Mouse (Mus musculus): ENCODE results near the gene Trnau1ap.
"Not testable (repeated sequence)": the region's sequence is repeated elsewhere in the genome, so short reads cannot be mapped to it uniquely, and the experiment has no call there.

Trnau1ap gene

DNA sequence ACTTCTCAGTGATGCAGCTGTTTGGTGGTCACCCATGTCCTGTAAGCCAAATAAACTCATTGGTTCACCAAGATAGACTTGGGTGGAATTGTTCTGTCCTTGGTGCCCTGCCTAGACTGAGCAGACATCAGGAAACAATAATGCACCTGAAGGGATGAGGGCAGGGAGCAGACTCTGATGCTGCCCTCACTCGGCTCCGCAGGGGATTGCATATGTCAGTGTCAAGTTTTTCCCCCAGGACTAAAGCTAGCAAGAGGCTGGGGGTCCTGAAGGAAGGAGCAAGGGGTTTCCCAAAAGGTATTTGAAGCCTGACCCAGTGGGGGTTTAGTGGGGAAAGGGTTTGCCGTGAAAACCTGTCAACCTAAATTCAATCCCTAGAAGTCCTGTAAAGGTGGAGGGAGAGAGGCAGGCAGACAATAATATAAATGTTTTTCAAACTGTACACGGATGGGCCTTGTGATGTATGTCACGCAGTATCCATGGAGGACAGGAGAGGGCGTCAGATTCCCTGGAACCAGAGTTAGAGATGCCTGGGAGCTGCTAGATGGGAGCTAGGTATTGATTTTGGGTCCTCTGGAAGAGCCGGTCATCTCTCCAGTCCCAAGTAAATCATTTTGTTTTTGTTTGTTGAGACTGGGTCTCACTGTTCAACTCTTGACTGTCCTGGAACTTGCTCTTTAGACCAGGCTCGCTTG is 33.5 kb downstream of the Trnau1ap start:
- DNase-seq = no peak

DNA sequence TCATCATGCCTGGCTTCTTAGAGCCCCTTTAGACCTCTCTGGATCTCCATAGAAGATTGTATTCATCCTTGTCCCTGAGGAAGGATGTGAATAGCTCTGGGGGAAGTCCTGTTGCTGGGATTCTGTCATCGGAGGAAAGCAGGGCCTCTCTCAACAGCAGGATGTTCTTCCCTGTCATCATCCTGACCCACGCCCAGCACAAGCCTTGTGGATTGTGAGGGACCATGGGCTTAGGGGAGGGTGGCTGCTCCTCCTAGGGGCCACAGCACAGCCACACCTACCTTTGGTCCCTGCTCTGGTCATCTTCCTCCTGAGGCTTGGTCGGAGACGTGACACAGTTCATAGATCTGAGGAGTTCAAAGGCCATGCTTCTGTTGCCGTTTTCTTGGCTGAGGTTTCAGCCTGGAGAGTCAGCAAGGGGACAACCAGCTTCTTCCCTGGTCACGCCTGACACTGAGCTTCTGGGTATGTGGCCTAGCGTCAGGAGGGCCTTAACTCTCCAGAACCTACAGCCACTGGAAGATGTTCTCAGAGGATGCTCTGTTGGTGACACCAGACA is 35.6 kb downstream of the Trnau1ap start:
- no peak for DNase-seq

DNA sequence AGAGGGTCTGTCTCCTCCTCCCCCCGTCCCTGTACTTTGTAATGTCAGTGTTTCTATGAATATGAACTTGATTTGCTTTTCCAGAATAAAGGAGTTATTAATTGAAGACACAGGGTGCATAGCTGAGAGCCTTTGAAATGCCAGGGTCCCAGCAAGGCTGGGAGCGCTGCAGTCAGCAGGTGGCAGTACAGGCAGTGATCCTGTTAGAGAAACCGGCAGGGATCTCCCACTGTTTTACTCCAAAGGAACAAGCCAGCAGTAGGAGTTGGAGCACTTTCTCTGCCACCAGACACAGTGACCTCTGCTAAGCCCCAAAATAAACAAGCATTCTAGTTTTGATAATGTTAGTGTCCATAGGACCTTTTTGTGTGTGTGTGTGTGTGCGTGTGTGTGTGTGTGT is 36.4 kb downstream of the Trnau1ap start:
- DNase-seq = no peak

DNA sequence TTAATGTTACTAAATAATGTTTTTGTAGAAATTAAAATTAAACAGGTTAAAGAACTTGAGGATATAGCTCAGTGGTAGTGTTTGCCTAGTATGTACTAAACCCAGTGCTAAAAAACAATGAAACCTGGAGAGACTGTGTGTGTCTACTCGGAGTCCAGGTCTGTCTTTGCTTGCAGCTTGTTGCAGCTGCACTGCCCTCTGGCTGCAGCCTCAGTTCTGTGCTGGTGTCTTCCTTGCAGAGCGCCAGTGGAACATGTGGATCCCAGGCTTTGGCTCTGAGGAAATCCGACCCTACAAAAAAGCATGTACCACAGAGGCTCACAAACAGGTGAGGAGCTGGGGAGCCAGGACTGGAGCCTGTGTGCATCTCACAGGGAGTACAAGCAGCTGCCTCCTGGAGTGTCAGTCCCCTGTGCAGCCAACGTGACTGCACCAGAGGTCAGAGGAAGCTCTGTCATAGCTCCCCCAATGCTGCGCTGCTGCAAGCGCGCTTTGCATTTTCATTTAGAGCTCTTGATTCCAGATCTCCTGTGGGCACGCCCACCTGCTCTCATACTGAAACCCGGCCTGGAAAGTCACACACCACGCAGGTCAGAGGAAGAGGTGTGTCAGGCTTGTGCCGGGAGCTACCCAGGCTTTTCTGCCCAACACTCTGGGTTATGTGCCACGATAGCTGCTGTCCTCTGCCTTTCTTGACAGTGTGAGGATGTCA is 37.6 kb downstream of the Trnau1ap start:
- no peak for DNase-seq

DNA sequence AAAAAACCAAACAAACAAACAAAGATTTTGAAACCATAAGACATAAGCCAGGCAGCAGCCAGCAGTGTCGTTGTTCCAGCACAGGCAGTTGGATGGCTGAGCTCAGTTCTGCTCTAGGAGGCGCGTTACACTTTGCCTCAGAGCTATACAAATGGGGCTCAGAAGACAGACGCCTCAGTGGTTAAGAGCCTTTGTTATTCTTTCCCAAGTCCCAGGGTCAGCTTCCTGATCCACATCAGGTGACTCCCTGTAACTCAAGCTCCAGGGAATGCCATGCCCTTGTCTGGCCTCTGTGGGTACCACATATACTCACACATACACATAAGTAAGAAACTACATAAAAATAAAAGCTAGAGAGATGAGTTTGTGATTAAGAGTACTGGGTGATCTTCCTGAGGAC is 38.3 kb downstream of the Trnau1ap start:
- DNase-seq = no peak

DNA sequence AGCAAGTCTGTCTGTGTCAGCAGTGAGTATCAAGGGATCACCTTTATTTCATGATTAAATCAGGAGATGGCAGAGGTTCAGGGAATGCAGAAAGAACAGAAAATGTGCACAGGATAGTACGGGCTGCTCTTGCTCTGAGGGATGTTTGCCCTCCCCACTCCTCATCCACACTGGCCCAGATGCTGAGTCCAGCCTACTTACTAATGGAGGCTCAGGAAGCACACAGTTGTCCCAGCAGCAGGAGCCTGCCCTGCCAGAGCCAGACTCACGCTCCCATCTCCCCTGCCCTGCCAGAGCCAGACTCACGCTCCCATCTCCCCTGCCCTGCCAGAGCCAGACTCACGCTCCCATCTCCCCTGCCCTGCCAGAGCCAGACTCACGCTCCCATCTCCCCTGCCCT is 40.5 kb downstream of the Trnau1ap start:
- not testable (repeated sequence) for DNase-seq

DNA sequence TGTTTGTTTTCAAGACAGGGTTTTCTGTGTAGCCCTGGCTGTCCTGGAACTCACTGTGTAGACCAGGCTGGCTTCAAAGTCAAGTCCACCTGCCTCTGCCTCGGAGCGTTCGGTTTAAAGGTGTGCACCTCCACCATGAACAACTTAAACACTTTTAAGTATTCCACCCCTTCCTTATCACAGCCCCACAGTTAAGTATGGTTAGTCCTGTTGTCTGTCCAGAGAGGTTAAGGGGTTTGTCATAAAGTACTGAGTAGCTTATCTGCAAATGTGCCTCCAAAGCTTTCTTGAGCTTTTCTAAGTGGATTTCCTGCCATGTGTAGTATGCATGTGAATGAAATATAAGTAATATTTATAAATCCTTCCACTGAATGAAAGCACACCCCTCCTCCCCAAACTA is 53.4 kb downstream of the Trnau1ap start:
- peak; percentile 24 for DNase-seq

DNA sequence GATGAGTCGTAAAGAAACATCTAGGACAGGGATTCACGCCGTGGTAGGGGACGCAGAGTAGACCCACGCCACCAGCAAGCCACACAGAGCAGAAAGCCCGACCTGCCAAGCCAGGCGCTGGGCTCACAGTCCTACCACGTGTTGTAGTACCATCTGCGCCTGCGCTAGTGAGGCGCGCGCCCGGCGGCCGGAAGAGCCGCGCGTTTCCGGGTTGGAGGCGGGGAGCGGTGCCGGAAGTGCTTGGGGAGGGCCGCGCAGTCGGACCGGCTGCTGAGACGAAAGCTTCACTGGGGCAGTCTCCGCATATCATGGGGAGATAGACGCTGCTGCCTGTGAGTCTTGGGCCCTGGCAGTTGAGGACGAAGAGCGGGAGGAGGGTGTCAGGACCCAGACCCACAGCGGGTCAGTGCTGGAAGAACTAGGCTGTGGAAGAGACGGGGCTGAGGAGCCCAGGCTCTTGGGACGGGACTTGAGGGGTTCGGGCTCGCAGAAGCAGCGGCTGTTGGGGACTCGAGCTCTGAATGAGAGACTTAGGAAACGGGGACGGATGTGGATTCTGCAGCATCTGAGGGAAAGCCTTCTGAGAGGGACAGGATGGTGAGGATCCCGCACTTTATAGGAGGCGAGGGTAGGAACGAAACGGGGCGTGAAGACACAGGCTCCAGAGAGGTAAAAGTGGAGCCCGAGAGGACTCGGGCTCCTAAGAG is 55.0 kb downstream of the Trnau1ap start, which contains the start of gene Taf12:
Gene Taf12 (plus strand): TSS at position 220 of the 707 bp plus-strand sequence.
- DNase-seq = peak; percentile 95

DNA sequence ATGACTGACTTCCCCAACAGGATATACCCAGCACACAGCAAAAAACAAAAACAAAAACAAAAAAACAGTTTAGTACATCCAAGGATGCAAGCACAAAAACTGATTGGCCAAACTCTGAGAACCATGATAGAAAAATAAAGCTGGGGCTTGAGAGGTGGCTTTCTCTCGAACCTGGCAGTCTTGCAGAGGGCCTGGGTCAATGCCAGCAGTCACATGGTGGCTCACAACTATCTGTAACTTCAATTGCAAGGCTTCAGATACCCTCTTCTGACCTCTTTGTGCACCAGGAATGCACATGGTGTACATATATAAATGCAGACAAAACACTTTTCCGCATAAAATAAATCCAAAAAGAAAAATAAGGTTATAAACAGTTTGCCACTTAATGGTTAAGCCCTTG is 56.2 kb downstream of the Trnau1ap start:
- no peak for DNase-seq

DNA sequence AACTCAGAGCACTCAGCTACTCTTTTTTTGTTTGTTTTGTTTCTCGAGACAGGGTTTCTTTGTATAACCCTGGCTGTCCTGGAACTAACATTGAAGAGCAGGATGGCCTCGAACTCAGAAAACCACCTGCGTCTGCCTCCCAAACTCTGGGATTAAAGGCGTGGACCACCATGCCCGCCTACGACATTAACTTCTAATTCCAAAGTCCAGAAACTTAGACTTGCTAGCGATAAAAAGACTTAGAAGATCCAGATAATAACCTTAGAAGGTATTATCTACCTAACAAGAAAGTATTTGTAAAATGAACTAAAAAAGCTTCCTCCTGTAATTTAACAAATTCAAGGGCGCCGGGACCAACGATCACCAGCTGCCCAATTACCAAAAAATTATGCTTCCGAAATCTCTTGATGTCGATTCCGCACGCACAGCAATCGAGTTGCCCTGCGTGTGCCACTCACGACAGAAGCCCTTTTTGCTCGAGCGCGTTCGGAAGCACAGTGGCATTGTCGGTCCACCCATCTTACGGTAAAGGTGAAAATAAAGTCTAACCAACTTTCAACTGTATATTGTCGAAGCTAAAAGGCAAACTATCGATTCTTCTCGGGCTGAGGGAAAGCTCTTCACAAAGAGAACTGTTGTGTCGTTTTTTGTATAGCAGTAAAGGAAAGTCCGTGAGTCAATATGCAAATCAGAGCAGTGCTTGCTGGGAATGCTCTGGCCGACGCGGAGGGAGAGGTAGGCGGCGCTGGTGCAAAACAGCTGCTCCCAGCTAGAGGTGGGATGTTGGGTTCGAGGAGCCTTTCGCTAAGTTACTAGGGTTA is 59.4 kb downstream of the Trnau1ap start:
- peak; percentile 92 for DNase-seq

DNA sequence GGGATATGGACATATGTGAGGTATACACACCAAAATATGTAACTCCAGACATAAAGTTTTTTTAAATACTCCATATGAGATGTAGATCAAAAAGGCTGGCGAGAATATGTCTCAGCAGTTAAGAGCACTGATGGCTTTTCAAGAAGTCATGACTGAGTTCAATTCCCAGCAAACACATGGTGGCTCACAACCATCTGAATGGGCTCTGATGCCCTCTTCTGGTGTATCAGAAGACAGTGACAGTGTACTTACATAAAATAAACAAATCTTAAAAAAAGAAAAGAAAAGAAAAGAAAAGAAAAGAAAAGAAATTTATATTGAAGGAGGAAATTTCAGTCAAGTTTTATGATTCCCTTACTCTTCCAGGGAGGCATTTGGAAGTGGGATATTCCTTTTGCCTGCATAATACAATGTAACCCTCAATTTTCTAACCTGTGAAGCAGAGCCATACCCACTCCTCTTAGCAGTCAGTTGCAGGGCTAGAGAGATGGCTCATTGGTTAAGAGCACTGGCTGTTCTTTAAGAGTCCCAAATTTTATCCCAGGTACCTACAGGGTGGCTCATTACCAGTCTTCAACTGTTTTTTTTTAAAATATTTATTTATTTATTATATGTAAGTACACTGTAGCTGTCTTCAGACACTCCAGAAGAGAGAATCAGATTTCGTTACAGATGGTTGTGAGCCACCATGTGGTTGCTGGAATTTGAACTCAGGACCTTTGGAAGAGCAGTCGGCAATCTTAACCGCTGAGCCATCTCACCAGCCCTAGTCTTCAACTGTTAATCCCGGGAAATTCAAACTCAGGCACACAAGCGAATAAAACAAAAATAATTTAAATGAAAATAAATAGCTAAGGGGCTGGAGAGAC is 60.2 kb downstream of the Trnau1ap start:
- DNase-seq = no peak

DNA sequence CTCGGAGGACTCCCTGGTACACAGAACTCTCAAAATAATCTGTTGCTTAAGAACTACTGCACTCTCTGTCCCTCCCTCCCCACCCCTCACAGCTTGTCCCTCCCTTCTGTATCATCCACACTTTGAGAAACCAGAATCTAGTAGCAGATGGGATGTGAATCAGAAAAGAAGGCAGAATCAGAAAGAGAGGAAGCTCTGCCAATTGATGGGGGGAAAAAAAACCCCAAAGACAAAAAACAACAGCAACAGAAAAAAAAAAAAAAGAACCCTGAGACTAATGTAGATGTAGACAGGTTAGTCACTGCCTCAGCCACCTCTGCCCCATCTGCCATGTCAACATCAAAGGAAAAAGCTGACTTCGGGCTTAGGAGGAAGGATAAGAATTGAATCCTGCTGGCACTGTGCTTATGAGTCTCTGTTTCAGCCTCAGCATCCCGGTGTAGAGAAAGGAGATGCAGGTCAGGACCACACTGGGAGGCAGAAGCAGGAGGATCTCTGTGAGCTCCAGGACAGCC is 62.4 kb downstream of the Trnau1ap start:
- no peak for DNase-seq

DNA sequence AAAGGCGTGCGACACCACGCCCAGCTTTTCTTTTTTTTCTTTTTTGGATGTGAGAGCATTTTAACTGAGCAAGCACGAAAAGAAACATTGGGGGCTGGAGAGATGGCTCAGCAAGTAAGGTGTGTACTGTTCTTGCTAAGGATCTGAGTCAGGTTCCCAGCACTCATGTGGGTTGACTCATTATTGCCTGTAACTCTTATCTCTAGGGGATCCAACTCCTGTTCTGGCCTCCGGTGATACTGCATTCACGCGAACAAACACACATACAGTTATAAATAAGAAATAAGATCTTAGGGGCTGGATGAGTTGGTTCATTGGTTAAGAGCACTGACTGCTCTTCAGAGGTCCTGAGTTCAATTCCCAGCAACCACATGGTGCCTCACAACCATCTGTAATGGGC is 66.0 kb downstream of the Trnau1ap start:
- no peak for DNase-seq

DNA sequence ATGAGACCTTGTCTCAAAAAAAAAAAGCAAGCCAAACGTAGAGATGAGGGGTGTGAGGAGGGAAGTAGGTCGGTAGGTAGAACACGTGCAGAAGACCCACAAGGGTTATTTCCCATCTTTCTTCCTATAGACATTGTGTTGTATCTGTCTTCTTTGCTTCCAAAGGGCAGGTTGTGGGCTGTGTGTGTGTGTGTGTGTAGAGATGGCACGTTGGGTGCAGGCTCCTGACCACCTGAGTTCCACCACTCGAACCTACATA is 67.1 kb downstream of the Trnau1ap start:
- no peak for DNase-seq

All from liver (tissue).